Mouse (Mus musculus) mammary gland, adult 2 months (tissue): Measurements from ENCODE around the gene Klc1. TPM values are rescaled to one million over a fixed set of nuclear protein-coding genes. Genes with fewer than 3 reads are reported as not detected.

Experiments used
- polyA plus RNA-seq: library from polyadenylated mRNA; depleted of rRNA; stranded (reverse); fragments of >200 nt; gene quantifications from 2 replicates; pipeline ENCODE4 v1.2.3, GENCODE M21; 2012; ENCODE audit warnings: low replicate concordance; rRNA removed

The Klc1 gene
- polyA plus RNA-seq, result 53.6 and 58.4 TPM in 2 replicates

GRCm38 (mm10) chr12:111758381-111759175 is at the start of gene Klc1:
TSS of gene Klc1 (plus strand) at chr12:111758849.

GRCm38 (mm10) chr12:111713004-111713651 is 45.5 kb upstream of the Klc1 start, which contains the start of the genes Bag5 and Apopt1:
TSS of gene Bag5 (minus strand) at chr12:111713257.
TSS of gene Apopt1 (plus strand) at chr12:111713261.

GRCm38 (mm10) chr12:111813766-111814617 is 55.3 kb downstream of the Klc1 start, which contains the start of the genes Xrcc3 and Zfyve21:
TSS of gene Xrcc3 (minus strand) at chr12:111813873.
TSS of gene Zfyve21 (plus strand) at chr12:111814170.

Other genes with a start within 250 kb of the Klc1 start
- gene Eif5, start 220.8 kb upstream of the Klc1 start, polyA plus RNA-seq, result 64.1 and 99.3 TPM in 2 replicates
- gene Mark3, start 184.3 kb upstream of the Klc1 start, polyA plus RNA-seq, result 23.9 and 25.1 TPM in 2 replicates
- 112 and 170 TPM in 2 replicates for gene Ckb, start 86.5 kb upstream of the Klc1 start, polyA plus RNA-seq
- 28.0 and 65.2 TPM in 2 replicates for gene Trmt61a, start 80.7 kb upstream of the Klc1 start, polyA plus RNA-seq
- gene Bag5, start 45.6 kb upstream of the Klc1 start, polyA plus RNA-seq, result 9.0 and 11.3 TPM in 2 replicates
- 31.7 and 64.0 TPM in 2 replicates for gene Apopt1, start 45.6 kb upstream of the Klc1 start, polyA plus RNA-seq
- gene Xrcc3, start 55.0 kb downstream of the Klc1 start, polyA plus RNA-seq, result 11.3 and 15.8 TPM in 2 replicates
- gene Zfyve21, start 55.3 kb downstream of the Klc1 start, polyA plus RNA-seq, result 51.0 and 75.3 TPM in 2 replicates
- 14.4 and 15.0 TPM in 2 replicates for gene Ppp1r13b, start 149.3 kb downstream of the Klc1 start, polyA plus RNA-seq
- 18.4 and 53.3 TPM in 2 replicates for gene Atp5mpl, start 208.1 kb downstream of the Klc1 start, polyA plus RNA-seq
- 0.13 TPM in 1 of 2 replicates, not detected in the other for gene Tdrd9, start 212.7 kb downstream of the Klc1 start, polyA plus RNA-seq
- gene Rd3l, start 222.5 kb downstream of the Klc1 start, polyA plus RNA-seq, result not detected in 2 replicates